Mouse (Mus musculus): Measurements from ENCODE around the gene Celsr3. TPM values are rescaled to one million over a fixed set of nuclear protein-coding genes. Genes with fewer than 3 reads are reported as not detected.

Celsr3 gene
- total and polyA plus RNA-seq, 3 experiments = 0.03 to 0.12 TPM; not detected in 1

DNA sequence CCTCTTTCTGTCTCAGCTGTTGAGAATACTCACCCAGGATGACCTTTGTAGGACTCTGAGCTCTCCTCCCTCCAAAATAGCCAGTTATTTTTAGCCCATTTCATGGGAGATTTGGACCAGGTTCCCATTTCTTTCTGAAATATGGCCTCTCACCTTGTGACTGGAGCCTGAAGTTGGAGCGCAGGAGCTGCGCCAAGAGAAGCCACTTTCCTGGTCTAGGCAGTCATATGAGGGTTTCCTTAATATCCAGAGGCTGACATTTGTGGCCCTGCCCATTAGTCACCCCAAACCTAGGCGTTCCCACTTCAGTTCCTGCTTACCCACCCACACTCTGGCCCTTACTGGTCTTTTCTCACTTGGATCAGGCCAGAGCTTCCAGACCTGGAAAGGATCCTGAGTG is 26.9 kb downstream of the Celsr3 start, which contains the start of gene Slc26a6:
Gene Slc26a6, plus strand, starts transcription at position 308 of the 400 bp plus-strand sequence.
- H3K4me1 ChIP-seq (ENCODE audit: control insufficient read depth in 1 of 2, insufficient read depth in 2 of 2, low read length in 2 of 2) = peaks cover 0 to 8% of the 10 kb centered on the region in 2 experiments; a peak in 3 of 4 replicates
- peak within 1 kb of the TSS; percentile 66 to 89 for H3K4me3 ChIP-seq (ENCODE audit: control insufficient read depth in 1 of 2, insufficient read depth in 1 of 2, low read depth in 2 of 2, low read length in 2 of 2)
- no peaks in the 10 kb centered on the region for H3K9me3 ChIP-seq (replicated peaks; ENCODE audit: insufficient read depth, low read length)
- H3K9ac ChIP-seq (ENCODE audit: control insufficient read depth, low read depth, low read length, poor library complexity, severe bottlenecking) = peak within 1 kb of the TSS; percentile 66
- H3K36me3 ChIP-seq (ENCODE audit: control insufficient read depth in 1 of 2, insufficient read depth in 2 of 2, low read length in 2 of 2) = peaks cover 0 to 6% of the 10 kb centered on the region in 2 experiments; a peak in 2 of 4 replicates
- TF ChIP-seq HCFC1 (IDR thresholded peaks at IDR 0.05; ENCODE audit: low read depth, low read length) (no peak), MXI1 (IDR thresholded peaks at IDR 0.05; ENCODE audit: low read depth, low read length) (no peak), ZNF384 (IDR thresholded peaks at IDR 0.05; ENCODE audit: low read depth, low read length) (no peak), UBTF (IDR thresholded peaks at IDR 0.05; ENCODE audit: borderline replicate concordance, insufficient read depth, low read depth, low read length) (no peak), RAD21 (IDR thresholded peaks at IDR 0.05; ENCODE audit: low read depth, low read length) (no peak), TBP (IDR thresholded peaks at IDR 0.05; ENCODE audit: low read depth, low read length) (no peak), MAX (IDR thresholded peaks at IDR 0.05; ENCODE audit: low read length) (no peak), ZKSCAN1 (IDR thresholded peaks at IDR 0.05; ENCODE audit: low read depth, low read length) (no peak), SIN3A (IDR thresholded peaks at IDR 0.05; ENCODE audit: low read length) (no peak), RCOR1 (IDR thresholded peaks at IDR 0.05; ENCODE audit: low read depth, low read length) (no peak), E2F4 (IDR thresholded peaks at IDR 0.05; ENCODE audit: borderline replicate concordance, low read depth, low read length) (no peak), EP300 (IDR thresholded peaks at IDR 0.05; ENCODE audit: low read depth in 1 of 2, low read length in 2 of 2) (no peak), TCF12 (IDR thresholded peaks at IDR 0.05; ENCODE audit: low read depth, low read length) (no peak)
- no peaks in the 10 kb centered on the region for H3K27me3 ChIP-seq (ENCODE audit: control insufficient read depth in 1 of 2, insufficient read depth in 2 of 2, low read length in 2 of 2)
- peak within 1 kb of the TSS; percentile 33 for H3K27ac ChIP-seq (ENCODE audit: control insufficient read depth, low read depth, low read length)
- no peaks in the 10 kb centered on the region; the same call in 1 of the 2 replicates for H3K79me2 ChIP-seq (ENCODE audit: control insufficient read depth, insufficient read depth, low read length, poor library complexity)
- DNase-seq (ENCODE audit: low read depth, low spot score) = peak; percentile 10

DNA sequence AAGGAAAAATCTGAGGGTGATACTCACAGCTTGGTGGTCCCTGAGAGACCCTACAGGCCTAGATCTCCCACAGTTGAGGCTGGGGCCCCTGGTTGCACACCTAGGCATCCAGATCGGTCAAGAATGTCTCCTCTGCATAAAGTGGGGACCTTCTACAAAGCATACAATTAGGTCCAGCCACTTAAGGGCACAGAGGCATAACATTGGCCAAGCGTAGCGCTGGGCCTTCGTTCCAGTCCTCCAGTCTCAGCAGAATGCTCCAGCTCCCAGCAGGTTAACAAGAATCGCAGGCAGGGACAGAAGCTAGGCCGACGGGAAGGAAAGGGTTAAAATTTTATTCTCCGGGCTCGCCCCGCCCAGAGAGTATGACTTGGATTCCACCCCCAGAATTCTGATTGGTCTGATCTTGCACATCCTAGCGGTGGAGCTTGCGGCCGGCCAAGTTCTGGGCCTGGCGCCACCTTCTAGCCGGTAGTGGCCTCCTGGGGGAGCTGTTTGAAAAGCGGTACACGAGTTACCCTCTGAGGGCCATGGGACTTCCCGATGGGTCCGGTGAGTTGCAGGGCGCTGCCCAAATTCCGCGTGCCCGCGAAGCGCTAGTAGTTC is 27.6 kb downstream of the Celsr3 start:
- Histone ChIP-seq H3K4me3 (ENCODE audit: control insufficient read depth in 1 of 2, insufficient read depth in 1 of 2, low read depth in 2 of 2, low read length in 2 of 2) (peak overlapping the region; percentile 66 to 89), H3K4me1 (ENCODE audit: control insufficient read depth in 1 of 2, insufficient read depth in 2 of 2, low read length in 2 of 2) (peaks cover 0 to 8% of the 10 kb centered on the region in 2 experiments; a peak in 3 of 4 replicates), H3K9me3 (replicated peaks; ENCODE audit: insufficient read depth, low read length) (no peaks in the 10 kb centered on the region), H3K79me2 (ENCODE audit: control insufficient read depth, insufficient read depth, low read length, poor library complexity) (no peaks in the 10 kb centered on the region; the same call in 1 of the 2 replicates), H3K36me3 (ENCODE audit: control insufficient read depth in 1 of 2, insufficient read depth in 2 of 2, low read length in 2 of 2) (peaks cover 0 to 6% of the 10 kb centered on the region in 2 experiments; a peak in 2 of 4 replicates), H3K27ac (ENCODE audit: control insufficient read depth, low read depth, low read length) (peak overlapping the region; percentile 33), H3K27me3 (ENCODE audit: control insufficient read depth in 1 of 2, insufficient read depth in 2 of 2, low read length in 2 of 2) (no peaks in the 10 kb centered on the region), H3K9ac (ENCODE audit: control insufficient read depth, low read depth, low read length, poor library complexity, severe bottlenecking) (peak overlapping the region; percentile 66)
- DNase-seq (ENCODE audit: low read depth, low spot score) = peak; percentile 98
- peak; percentile 80; the same call in 1 of the 2 replicates for TF ChIP-seq MAZ (IDR thresholded peaks at IDR 0.05; ENCODE audit: low read depth, low read length)
- no peak for TF ChIP-seq MYB (IDR thresholded peaks at IDR 0.05; ENCODE audit: low read depth, low read length)
- no peak for TF ChIP-seq CHD2 (IDR thresholded peaks at IDR 0.05; ENCODE audit: low read length)
- TF ChIP-seq POLR2A (IDR thresholded peaks at IDR 0.05; ENCODE audit: control insufficient read depth in 1 of 2, insufficient read depth in 1 of 2, low read depth in 1 of 2, low read length in 2 of 2, poor library complexity in 1 of 2) = peak in 1 of 2 experiments; percentile 56; a peak in 1 of 4 replicates
- TF ChIP-seq CHD1 (IDR thresholded peaks at IDR 0.05; ENCODE audit: low read depth, low read length) = no peak
- no peak for TF ChIP-seq MEF2A (IDR thresholded peaks at IDR 0.05; ENCODE audit: extremely low read depth, insufficient replicate concordance, low read depth, low read length, poor library complexity, severe bottlenecking)
- TF ChIP-seq TBP (IDR thresholded peaks at IDR 0.05; ENCODE audit: low read depth, low read length) = peak; percentile 54; the same call in 1 of the 2 replicates
- TF ChIP-seq ETS1 (IDR thresholded peaks at IDR 0.05; ENCODE audit: low read depth, low read length) = peak; percentile 24; the same call in 1 of the 2 replicates
- no peak for TF ChIP-seq MAFK (IDR thresholded peaks at IDR 0.05; ENCODE audit: borderline replicate concordance, low read depth, low read length)
- TF ChIP-seq ELF1 (IDR thresholded peaks at IDR 0.05; ENCODE audit: low read depth, low read length) = peak; percentile 62
- no peak for TF ChIP-seq ZNF384 (IDR thresholded peaks at IDR 0.05; ENCODE audit: low read depth, low read length)
- no peak for TF ChIP-seq SMC3 (IDR thresholded peaks at IDR 0.05; ENCODE audit: low read depth, low read length)
- peak; percentile 94 for TF ChIP-seq SIN3A (IDR thresholded peaks at IDR 0.05; ENCODE audit: low read length)
- TF ChIP-seq HCFC1 (IDR thresholded peaks at IDR 0.05; ENCODE audit: low read depth, low read length) = peak; percentile 76
- TF ChIP-seq ZMIZ1 (IDR thresholded peaks at IDR 0.05; ENCODE audit: low read depth, low read length) = no peak
- TF ChIP-seq CTCF (IDR thresholded peaks at IDR 0.05 in 2 of 3, conservative IDR thresholded peaks at IDR 0.05 in 1 of 3; ENCODE audit: control insufficient read depth in 1 of 3, insufficient read depth in 1 of 3, low read depth in 2 of 3, low read length in 3 of 3, poor library complexity in 1 of 3, severe bottlenecking in 1 of 3) = peak; percentile 47 to 78 (median 73)
- TF ChIP-seq USF2 (IDR thresholded peaks at IDR 0.05; ENCODE audit: borderline replicate concordance in 1 of 2, insufficient read depth in 1 of 2, low read depth in 1 of 2, low read length in 2 of 2) = no peak
- no peak for TF ChIP-seq UBTF (IDR thresholded peaks at IDR 0.05; ENCODE audit: borderline replicate concordance, insufficient read depth, low read depth, low read length)
- no peak for TF ChIP-seq POLR2AphosphoS2 (IDR thresholded peaks at IDR 0.05; ENCODE audit: low read length)
- peak; percentile 25 for TF ChIP-seq RAD21 (IDR thresholded peaks at IDR 0.05; ENCODE audit: low read depth, low read length)
- no peak for TF ChIP-seq MAX (IDR thresholded peaks at IDR 0.05; ENCODE audit: low read length)
- no peak; the same call in 1 of the 2 replicates for TF ChIP-seq NELFE (IDR thresholded peaks at IDR 0.05; ENCODE audit: low read depth, low read length)
- TF ChIP-seq MYC (IDR thresholded peaks at IDR 0.05; ENCODE audit: low read depth, low read length) = peak; percentile 64; the same call in 1 of the 2 replicates
